Mouse (Mus musculus) heart, adult 2 months (tissue): Measurements from ENCODE around the gene Pou6f1.

Experiments
- CTCF ChIP-seq: fragments of 200-600 bp; IDR thresholded peaks from 2 replicates; pipeline ENCODE4 v1.8.1; 2022; ENCODE audit warnings: antibody characterized with exemption, mild to moderate bottlenecking, moderate library complexity
- EP300 ChIP-seq: fragments of 200-500 bp; IDR thresholded peaks from 2 replicates; pipeline ENCODE4 v1.6.1; 2011; ENCODE audit warnings: low read depth, low read length, control low read depth; ENCODE audit not compliant: insufficient read depth
- POLR2A ChIP-seq: fragments of 200-500 bp; IDR thresholded peaks from 2 replicates; pipeline ENCODE4 v1.6.1; 2011; ENCODE audit warnings: mild to moderate bottlenecking, low read depth, low read length, control low read depth; ENCODE audit not compliant: insufficient read depth

DNA sequence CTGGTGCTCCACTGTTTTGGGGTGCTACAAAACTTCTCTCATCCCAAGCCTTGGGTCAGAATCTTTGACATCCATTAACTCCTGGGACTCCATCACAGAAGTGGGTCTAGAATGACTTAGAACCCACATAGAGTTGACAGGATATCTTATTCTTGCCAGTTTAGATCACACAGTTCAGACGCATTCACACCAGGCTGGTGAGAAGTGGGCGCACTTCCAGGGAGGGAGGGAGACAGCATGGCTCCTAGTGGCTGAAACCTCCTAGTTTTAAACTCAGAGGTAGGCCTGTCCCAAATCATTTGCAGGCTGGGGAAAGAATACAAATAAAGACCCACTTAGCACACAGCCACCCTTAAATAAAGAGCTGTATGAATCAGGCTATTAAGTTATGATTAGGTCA, 25.4 kb downstream of the Pou6f1 start:
- TF ChIP-seq EP300 (no peak), CTCF (no peak), POLR2A (no peak)
